Mouse (Mus musculus) frontal cortex, postnatal 14 days (tissue): Measurements from ENCODE around the gene Olfr987.
"Not testable (repeated sequence)": the region's sequence is repeated elsewhere in the genome, so short reads cannot be mapped to it uniquely, and the experiment has no call there.

Experiments used
- DNase-seq, 2 experiments: peaks; one replicate each; pipeline ENCODE4 v3.0.0; 2022; ENCODE audit warnings: low spot score in 2 of 2

The Olfr987 gene

GRCm38 (mm10) chr2:85339215-85339614 is at the start of gene Olfr987:
Gene Olfr987 (minus strand): TSS chr2:85339315.
- DNase-seq = not testable (repeated sequence)

GRCm38 (mm10) chr2:85363127-85363526 is 24.0 kb upstream of the Olfr987 start, which contains the start of gene Olfr988:
Gene Olfr988 (minus strand): TSS chr2:85363227.
- not testable (repeated sequence) for DNase-seq

GRCm38 (mm10) chr2:85339972-85340371 is 857 bp upstream of the Olfr987 start:
- no peak for DNase-seq

- DNase-seq = no peak
These were observed 20.0 kb downstream of the Olfr987 start for GRCm38 (mm10) chr2:85319106-85319505.

GRCm38 (mm10) chr2:85285406-85285805 is 53.7 kb downstream of the Olfr987 start:
- DNase-seq = no peak

GRCm38 (mm10) chr2:85284626-85285025 is 54.5 kb downstream of the Olfr987 start:
- peak; percentile 57 to 65 for DNase-seq

GRCm38 (mm10) chr2:85283631-85284466 is 55.3 kb downstream of the Olfr987 start:
- no peak for DNase-seq

- no peak for DNase-seq
These were observed 58.1 kb downstream of the Olfr987 start for GRCm38 (mm10) chr2:85281023-85281422.
